Mouse (Mus musculus) neural tube, embryonic 15.5 days (tissue): ENCODE results near the gene Lrrc1. TPM values are rescaled to one million over a fixed set of nuclear protein-coding genes. Genes with fewer than 3 reads are reported as not detected.

Source experiments
- ATAC-seq: fragments of 200-750 bp; cut with Nextera tagmentation; 2 replicates; pipeline ENCODE4 v1.8.0; 2017; ENCODE audit warnings: mild to moderate bottlenecking, moderate TSS enrichment, moderate library complexity; ENCODE audit not compliant: low FRiP score
- H3K27ac ChIP-seq: fragments of 300-500 bp; sonication (generic); replicated peaks from 2 replicates; pipeline ENCODE4 v1.5.1; 2015; ENCODE audit warnings: mild to moderate bottlenecking, inconsistent platforms
- H3K27me3 ChIP-seq: fragments of 300-500 bp; sonication (generic); replicated peaks from 2 replicates; pipeline ENCODE4 v1.6.1; 2015; ENCODE audit warnings: inconsistent platforms
- H3K36me3 ChIP-seq: fragments of 300-500 bp; sonication (generic); 2 replicates; pipeline ENCODE4 v1.6.1; 2015; ENCODE audit warnings: inconsistent platforms
- H3K4me1 ChIP-seq: fragments of 300-500 bp; sonication (generic); 2 replicates; pipeline ENCODE4 v1.6.1; 2015; ENCODE audit warnings: inconsistent platforms
- H3K4me2 ChIP-seq: fragments of 300-500 bp; sonication (generic); 2 replicates; pipeline ENCODE4 v1.6.1; 2015; ENCODE audit warnings: inconsistent platforms, mild to moderate bottlenecking, moderate library complexity
- H3K4me3 ChIP-seq: fragments of 300-500 bp; sonication (generic); replicated peaks from 2 replicates; pipeline ENCODE4 v1.5.1; 2015; ENCODE audit warnings: mild to moderate bottlenecking, inconsistent platforms
- H3K9ac ChIP-seq: fragments of 300-500 bp; sonication (generic); replicated peaks from 2 replicates; pipeline ENCODE4 v1.6.1; 2015; ENCODE audit warnings: mild to moderate bottlenecking, inconsistent platforms
- H3K9me3 ChIP-seq: fragments of 300-500 bp; sonication (generic); replicated peaks from 2 replicates; pipeline ENCODE4 v1.6.1; 2016; ENCODE audit warnings: inconsistent platforms
- WGBS: fragments of 180-500 bp; shearing (Covaris S2); methylation state at CpG from one replicate; pipeline ENCODE4 v1.1.7; 2015; ENCODE audit warnings: mixed read lengths; 5-methylcytosine and 5-hydroxymethylcytosine counted together
- polyA plus RNA-seq: library from polyadenylated mRNA; unstranded; fragments of >200 nt; fragmentation: Nextera tagmentation; extraction: Ambion mirVana; gene quantifications from 2 replicates; pipeline ENCODE4 v1.2.1, GENCODE M21; 2015

Lrrc1 gene
- polyA plus RNA-seq, 1 experiment from 2014 or later = 4.8 TPM

DNA sequence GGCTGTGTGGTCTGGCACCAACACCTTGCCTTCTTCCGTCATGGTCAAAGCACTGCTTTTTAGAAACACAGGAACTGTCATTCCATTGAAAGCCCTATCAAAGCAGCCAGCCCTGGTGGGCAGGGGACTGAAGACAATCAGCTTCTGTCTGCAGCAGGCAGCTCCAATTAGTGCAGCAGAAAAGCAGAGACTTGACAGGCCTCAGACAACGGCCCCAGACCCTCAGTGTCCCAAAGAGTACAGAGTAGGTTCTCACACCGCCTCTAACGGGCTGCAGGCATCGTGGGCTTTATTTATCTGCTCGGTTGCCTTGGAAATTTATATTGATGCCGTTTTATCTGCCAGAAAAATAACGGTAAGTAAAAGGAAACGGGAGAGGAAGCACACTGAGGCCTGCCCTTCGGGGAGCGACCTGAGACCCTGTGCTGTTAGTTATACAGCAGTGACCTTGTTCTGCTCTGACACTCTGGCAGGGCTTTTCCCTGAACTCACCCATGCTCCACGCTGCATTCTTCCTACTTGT, 48.1 kb downstream of the Lrrc1 start:
- WGBS = 24% methylated on average over 12 of the region's 12 CpGs
- Histone ChIP-seq H3K4me3 (no peak overlapping the region), H3K27me3 (no peaks in the 10 kb centered on the region), H3K9ac (no peak overlapping the region), H3K9me3 (no peaks in the 10 kb centered on the region), H3K4me1 (peaks cover 10% of the 10 kb centered on the region), H3K36me3 (no peaks in the 10 kb centered on the region), H3K4me2 (no peak overlapping the region), H3K27ac (0 out of 2 replicates have a peak overlapping the region, but pooled peaks have one; percentile 2)
- ATAC-seq = peak; percentile 77; the same call in 1 of the 2 replicates

DNA sequence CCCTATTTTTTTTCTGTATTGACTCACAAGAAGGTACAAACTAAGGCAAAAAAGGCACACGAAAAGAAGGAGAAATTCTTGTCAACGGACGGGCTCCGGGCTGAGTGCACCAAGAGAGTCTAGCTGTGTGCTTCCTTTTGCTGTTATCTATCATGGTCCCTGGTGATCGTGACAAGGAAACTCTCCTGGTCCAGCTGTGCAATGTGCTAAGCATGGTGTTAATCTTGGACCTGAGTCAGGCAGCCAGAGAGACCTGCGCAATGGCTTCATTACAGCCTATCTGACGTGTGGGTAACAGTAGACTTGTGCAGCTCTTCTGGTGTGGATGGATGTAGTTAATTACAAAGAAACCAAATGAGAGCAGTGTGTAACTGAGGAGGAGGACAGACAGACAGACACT, 50.4 kb downstream of the Lrrc1 start:
- H3K9me3 ChIP-seq = no peaks in the 10 kb centered on the region
- no peak overlapping the region for H3K4me3 ChIP-seq
- no peak overlapping the region for H3K9ac ChIP-seq
- no peaks in the 10 kb centered on the region for H3K27me3 ChIP-seq
- ATAC-seq = no peak
- WGBS = 90% methylated on average over 7 of the region's 7 CpGs
- H3K4me1 ChIP-seq = peaks cover 10% of the 10 kb centered on the region
- H3K4me2 ChIP-seq = no peak overlapping the region
- no peaks in the 10 kb centered on the region for H3K36me3 ChIP-seq
- no peak overlapping the region for H3K27ac ChIP-seq

DNA sequence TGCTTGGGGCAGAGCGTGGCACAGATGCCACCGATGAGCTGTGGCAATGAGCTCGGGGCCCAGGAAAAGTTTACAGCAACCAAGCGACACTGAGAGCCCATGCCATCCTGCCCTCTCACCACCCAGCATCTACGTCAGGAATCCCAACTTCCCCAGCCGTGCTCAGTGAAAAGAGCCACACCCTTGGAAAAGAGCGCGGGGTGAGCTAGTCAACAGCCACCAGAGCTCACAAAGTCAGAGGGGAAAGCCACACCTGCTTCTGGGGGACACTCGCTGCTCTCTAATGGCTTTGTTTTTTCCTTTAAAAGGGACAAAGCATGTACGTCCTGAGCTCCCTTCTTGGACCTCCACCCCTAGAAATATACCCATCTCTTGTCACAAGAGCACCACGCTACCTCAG, 56.1 kb downstream of the Lrrc1 start:
- WGBS = 89% methylated on average over 11 of the region's 11 CpGs
- no peak overlapping the region for H3K9ac ChIP-seq
- no peaks in the 10 kb centered on the region for H3K27me3 ChIP-seq
- no peak overlapping the region for H3K4me3 ChIP-seq
- H3K9me3 ChIP-seq = no peaks in the 10 kb centered on the region
- no peak overlapping the region for H3K27ac ChIP-seq
- no peak for ATAC-seq
- H3K4me1 ChIP-seq = no peaks in the 10 kb centered on the region
- no peaks in the 10 kb centered on the region for H3K36me3 ChIP-seq
- no peak overlapping the region for H3K4me2 ChIP-seq

DNA sequence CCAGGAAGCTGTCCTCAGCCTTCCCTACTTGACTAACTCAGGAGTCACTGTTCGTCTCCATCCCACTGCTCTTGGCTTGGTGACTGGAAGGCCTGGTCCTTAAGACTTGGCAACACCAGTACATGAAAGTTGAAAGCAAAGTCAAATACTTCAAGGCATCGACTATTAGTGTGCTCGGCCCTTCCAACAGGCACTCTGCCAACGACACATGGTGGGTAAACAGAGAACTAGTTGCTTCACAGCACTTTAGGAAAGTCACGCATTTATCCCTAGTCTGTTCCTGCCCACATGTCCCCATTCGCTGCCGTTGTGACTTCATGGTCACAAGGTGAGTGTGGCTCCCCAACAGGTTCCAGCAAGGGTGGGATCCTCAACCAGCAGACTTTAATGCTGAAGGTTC, 57.2 kb downstream of the Lrrc1 start:
- Histone ChIP-seq H3K9me3 (no peaks in the 10 kb centered on the region), H3K36me3 (no peaks in the 10 kb centered on the region), H3K27me3 (no peaks in the 10 kb centered on the region), H3K27ac (no peak overlapping the region), H3K4me1 (no peaks in the 10 kb centered on the region), H3K9ac (no peak overlapping the region), H3K4me2 (no peak overlapping the region), H3K4me3 (no peak overlapping the region)
- ATAC-seq = no peak
- WGBS = 92% methylated on average over 7 of the region's 7 CpGs

DNA sequence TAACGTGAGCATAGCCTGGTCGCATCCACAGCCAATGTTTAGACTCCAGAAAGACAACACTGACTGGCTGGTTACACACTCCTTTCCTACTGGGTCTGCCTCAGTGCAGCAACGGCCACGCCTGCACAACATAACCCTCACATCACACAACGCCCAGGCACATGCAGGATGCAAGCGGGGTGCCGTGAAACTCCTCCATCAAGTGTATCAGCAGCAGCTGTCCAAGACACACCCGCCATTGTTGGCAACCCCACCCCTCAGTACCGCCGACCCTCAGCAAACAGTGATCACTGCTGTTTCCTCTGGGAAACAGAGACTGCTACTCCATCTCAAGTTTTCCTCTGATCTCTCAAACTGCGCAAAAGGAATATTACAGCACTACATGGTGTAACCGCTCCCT, 58.8 kb downstream of the Lrrc1 start:
- H3K9ac ChIP-seq = no peak overlapping the region
- no peaks in the 10 kb centered on the region for H3K36me3 ChIP-seq
- no peak overlapping the region for H3K27ac ChIP-seq
- ATAC-seq = peak; percentile 29; the same call in 1 of the 2 replicates
- H3K4me3 ChIP-seq = no peak overlapping the region
- H3K4me2 ChIP-seq = no peak overlapping the region
- 76% methylated on average over 12 of the region's 12 CpGs for WGBS
- no peaks in the 10 kb centered on the region for H3K27me3 ChIP-seq
- peaks cover 7% of the 10 kb centered on the region for H3K4me1 ChIP-seq
- H3K9me3 ChIP-seq = no peaks in the 10 kb centered on the region

DNA sequence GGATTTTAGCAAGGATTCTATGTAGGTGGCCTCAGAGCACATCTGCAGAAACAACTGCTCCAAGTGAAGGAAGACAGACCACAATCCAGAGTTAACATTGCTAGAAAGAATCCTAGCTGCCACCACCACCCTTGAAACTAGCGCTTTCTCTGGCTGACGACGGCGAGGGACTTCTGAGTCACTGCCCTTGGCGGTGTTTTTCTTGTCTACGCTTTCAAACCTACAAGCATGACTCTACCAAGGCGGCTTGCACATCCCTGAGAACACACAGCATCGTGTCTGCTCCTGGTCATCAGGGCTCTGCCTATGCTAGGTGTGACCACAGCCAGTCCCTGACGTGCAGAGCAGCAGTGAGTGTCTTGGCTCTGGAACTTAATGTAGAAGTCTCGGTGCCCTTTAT, 59.9 kb downstream of the Lrrc1 start:
- Histone ChIP-seq H3K4me3 (no peak overlapping the region), H3K9ac (no peak overlapping the region), H3K27ac (no peak overlapping the region), H3K36me3 (no peaks in the 10 kb centered on the region), H3K4me1 (peaks cover 18% of the 10 kb centered on the region), H3K4me2 (no peak overlapping the region), H3K9me3 (no peaks in the 10 kb centered on the region), H3K27me3 (no peaks in the 10 kb centered on the region)
- no peak for ATAC-seq
- WGBS = 95% methylated on average over 10 of the region's 10 CpGs

DNA sequence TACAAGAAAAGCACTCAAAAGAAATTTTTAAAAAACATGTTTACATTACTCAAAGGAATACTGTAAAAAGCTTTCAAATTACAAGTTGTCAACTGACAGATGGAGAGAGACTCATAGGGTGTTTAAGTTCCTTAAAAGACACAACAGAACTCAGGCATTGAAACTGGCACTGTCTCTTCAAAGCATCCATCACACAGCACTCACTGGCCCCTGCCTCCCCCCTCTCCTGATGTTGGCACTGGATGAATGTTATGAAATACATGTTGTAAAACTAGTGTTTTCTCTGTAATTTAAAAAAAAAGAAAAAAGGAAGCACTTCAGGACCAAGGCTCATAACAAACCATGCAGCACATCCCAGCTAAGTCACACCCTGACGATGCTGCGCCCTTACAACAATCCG, 61.1 kb downstream of the Lrrc1 start:
- no peak overlapping the region for H3K9ac ChIP-seq
- H3K4me1 ChIP-seq = peaks cover 28% of the 10 kb centered on the region
- H3K9me3 ChIP-seq = no peaks in the 10 kb centered on the region
- no peak overlapping the region for H3K4me2 ChIP-seq
- ATAC-seq = no peak
- no peak overlapping the region for H3K4me3 ChIP-seq
- no peaks in the 10 kb centered on the region for H3K27me3 ChIP-seq
- no peak overlapping the region for H3K27ac ChIP-seq
- 95% methylated on average over 3 of the region's 3 CpGs for WGBS
- no peaks in the 10 kb centered on the region for H3K36me3 ChIP-seq

DNA sequence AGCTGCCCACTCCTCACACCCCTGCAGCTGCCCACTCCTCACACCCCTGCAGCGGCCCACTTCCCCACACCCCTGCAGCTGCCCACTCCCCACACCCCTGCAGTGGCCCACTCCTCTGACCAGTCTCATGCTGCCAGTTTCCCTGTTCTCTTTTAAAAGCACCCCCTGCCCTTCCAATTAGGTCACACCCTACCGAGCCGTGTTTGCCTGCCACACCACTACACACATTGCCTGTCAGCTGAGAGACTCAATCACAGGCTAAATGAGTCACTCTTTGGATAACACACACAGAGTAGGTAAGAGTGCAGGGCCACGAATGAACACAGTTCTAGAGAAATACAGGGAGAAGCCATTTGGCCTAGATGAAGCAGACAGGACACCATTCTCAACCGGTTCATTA, 62.4 kb downstream of the Lrrc1 start:
- ATAC-seq = no peak
- Histone ChIP-seq H3K27ac (no peak overlapping the region), H3K4me1 (peaks cover 34% of the 10 kb centered on the region), H3K4me3 (no peak overlapping the region), H3K9me3 (no peaks in the 10 kb centered on the region), H3K27me3 (no peaks in the 10 kb centered on the region), H3K36me3 (no peaks in the 10 kb centered on the region), H3K9ac (no peak overlapping the region), H3K4me2 (no peak overlapping the region)
- WGBS = 72% methylated on average over 5 of the region's 5 CpGs

DNA sequence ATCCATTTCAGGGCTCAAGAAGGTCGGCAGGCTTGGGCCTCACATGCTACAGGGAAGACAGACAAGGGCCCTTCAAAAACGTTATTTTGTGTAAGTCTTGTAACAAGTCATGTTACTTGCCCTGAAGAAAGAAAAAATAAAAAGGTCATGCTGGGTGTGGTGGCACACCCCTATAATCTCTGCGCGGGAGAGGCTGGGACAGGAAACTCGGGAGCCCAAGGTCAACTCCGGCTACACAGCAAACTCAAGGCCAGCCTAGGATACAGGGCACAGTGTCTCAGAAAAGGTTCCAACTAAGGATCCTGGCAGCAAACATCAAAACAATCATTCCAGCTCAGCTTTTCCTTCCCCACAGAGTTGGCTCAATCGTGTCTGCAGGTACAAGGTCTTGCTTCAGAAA, 63.3 kb downstream of the Lrrc1 start:
- Histone ChIP-seq H3K36me3 (no peaks in the 10 kb centered on the region), H3K27ac (peak overlapping the region; percentile 48; the same call in 1 of the 2 replicates), H3K4me1 (peaks cover 34% of the 10 kb centered on the region), H3K4me2 (no peak overlapping the region), H3K27me3 (no peaks in the 10 kb centered on the region), H3K9ac (no peak overlapping the region), H3K4me3 (no peak overlapping the region), H3K9me3 (no peaks in the 10 kb centered on the region)
- no peak for ATAC-seq
- WGBS = 70% methylated on average over 7 of the region's 7 CpGs

DNA sequence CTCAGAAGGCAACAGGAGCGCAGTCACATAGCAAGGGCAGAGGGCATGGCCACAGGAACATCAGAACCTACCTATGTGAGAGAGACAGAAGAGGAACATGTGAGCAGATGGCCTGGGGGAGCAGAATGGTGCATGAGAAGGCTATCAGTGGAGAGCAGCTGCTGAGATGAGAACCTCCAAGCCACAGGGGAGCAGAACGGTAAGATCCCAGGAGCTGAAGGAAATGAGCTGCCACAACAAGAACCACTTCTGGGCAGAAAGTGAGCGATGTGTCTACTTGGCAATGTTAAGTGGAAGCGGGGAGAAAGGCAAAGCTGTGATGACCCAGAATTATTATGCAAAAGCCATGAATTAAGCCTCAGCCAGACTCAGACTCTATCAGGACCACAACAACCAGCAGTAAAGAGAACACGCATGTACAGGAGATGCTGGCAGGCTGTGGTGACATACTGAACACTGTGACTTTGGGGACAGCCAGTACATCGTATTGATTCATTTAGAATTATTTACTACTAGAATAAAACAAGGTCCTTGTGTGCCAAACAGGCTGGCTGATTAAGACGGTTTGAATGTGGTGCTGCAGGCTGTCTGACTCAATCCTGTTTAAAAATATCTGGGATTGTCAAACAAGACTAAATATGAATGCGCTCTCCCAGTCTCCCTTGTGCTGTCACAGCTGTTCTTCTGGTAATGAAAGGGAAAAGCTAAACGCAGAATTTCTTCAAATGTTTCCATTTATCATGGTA, 63.9 kb downstream of the Lrrc1 start:
- peak overlapping the region; percentile 48; the same call in 1 of the 2 replicates for H3K27ac ChIP-seq
- ATAC-seq = peak; percentile 42; the same call in 1 of the 2 replicates
- H3K27me3 ChIP-seq = no peaks in the 10 kb centered on the region
- peaks cover 34% of the 10 kb centered on the region for H3K4me1 ChIP-seq
- no peak overlapping the region for H3K4me3 ChIP-seq
- H3K4me2 ChIP-seq = no peak overlapping the region
- no peaks in the 10 kb centered on the region for H3K36me3 ChIP-seq
- WGBS = 45% methylated on average over 9 of the region's 9 CpGs
- no peak overlapping the region for H3K9ac ChIP-seq
- H3K9me3 ChIP-seq = no peaks in the 10 kb centered on the region

DNA sequence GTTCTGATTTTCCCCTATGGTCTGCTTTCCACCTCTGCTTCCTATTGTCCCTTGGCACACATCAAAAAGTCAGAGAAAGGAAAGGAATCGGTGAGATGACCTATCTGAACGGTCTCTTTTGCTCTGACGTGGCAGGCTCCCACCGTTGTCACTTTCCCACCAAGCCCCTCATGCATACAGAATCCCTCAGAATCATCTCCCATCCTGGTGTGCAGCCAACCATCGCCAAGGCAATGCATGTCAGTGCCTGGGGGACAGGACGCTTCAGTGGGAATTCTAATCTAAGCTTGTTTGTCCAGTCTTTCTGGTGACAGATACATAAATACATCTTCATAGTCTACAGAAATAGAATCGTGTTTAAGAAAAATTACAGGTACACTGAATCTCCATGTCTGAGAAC, 64.7 kb downstream of the Lrrc1 start:
- no peak overlapping the region for H3K4me3 ChIP-seq
- H3K9ac ChIP-seq = no peak overlapping the region
- no peaks in the 10 kb centered on the region for H3K36me3 ChIP-seq
- no peak overlapping the region for H3K27ac ChIP-seq
- H3K9me3 ChIP-seq = no peaks in the 10 kb centered on the region
- WGBS = 61% methylated on average over 7 of the region's 7 CpGs
- H3K27me3 ChIP-seq = no peaks in the 10 kb centered on the region
- peaks cover 34% of the 10 kb centered on the region for H3K4me1 ChIP-seq
- H3K4me2 ChIP-seq = no peak overlapping the region
- no peak for ATAC-seq

DNA sequence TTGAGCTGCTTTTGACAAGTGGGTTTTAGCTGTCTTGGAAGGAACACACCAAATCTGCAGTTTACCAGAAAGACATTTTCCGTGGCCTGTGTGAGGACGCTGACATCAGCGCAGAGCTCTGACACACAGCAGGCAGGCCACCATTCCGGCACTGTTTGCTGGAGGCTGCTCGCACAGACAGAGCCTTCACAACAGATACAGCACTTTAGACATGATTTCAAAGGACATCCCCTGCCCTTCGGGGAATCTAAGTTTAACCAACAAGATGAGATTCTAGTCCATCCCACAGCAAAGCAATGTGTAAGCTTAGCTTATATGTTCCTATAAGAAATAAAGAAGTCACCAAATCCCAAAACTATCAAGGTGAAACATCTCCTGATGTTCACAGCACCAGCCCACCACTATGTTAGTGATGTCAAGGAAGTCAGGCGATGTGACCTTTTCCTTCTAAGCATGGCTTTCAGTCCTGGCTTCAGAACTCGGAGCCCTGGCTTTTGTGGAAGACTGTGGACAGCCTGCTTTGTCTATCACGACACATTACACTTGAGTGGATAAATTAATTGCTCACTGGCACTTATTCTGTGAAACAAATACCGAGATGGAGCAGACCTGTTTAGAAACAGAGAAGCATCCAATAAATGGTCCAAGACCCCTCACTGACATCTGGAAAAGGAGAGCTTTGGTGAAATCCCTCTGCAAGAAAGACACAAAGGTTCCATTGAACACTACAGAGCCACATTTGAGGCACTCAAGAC, 66.3 kb downstream of the Lrrc1 start:
- H3K27ac ChIP-seq = no peak overlapping the region
- H3K36me3 ChIP-seq = no peaks in the 10 kb centered on the region
- WGBS = 62% methylated on average over 10 of the region's 10 CpGs
- H3K9me3 ChIP-seq = no peaks in the 10 kb centered on the region
- H3K27me3 ChIP-seq = no peaks in the 10 kb centered on the region
- no peak overlapping the region for H3K4me3 ChIP-seq
- ATAC-seq = no peak
- no peak overlapping the region for H3K4me2 ChIP-seq
- peaks cover 34% of the 10 kb centered on the region for H3K4me1 ChIP-seq
- no peak overlapping the region for H3K9ac ChIP-seq
